Comparison of ENCODE assay signal across 18 mouse cellular contexts in genomic region chr17:35809395-35809794, GRCm38 (mm10).
"Had no signal": no experiment of that assay in that cellular context is flagged by ENCODE, and none has a peak within 500 bp of the region (broad histone marks: within the 10 kb centered on the region; RNA-seq: fewer than 3 reads in every experiment).

No protein-coding gene starts in this region.

- H3K27ac ChIP-seq: macrophage; midbrain, embryonic 13.5 days; midbrain, embryonic 15.5 days; neural tube, embryonic 12.5 days had no signal

- H3K9ac ChIP-seq: lung, embryonic 14.5 days; midbrain, embryonic 13.5 days; midbrain, embryonic 15.5 days; neural tube, embryonic 12.5 days had no signal

- H3K27me3 ChIP-seq: midbrain, embryonic 13.5 days; midbrain, embryonic 15.5 days; neural tube, embryonic 12.5 days had no signal

- H3K4me2 ChIP-seq: lung, embryonic 14.5 days; midbrain, embryonic 11.5 days; midbrain, embryonic 13.5 days; midbrain, embryonic 15.5 days; neural tube, embryonic 12.5 days had no signal

- H3K9me3 ChIP-seq: megakaryocyte, embryonic 14.5 days; midbrain, embryonic 13.5 days; midbrain, embryonic 15.5 days; neural tube, embryonic 12.5 days had no signal

- H3K4me3 ChIP-seq: megakaryocyte, embryonic 14.5 days; midbrain, embryonic 13.5 days; midbrain, embryonic 15.5 days; neural tube, embryonic 12.5 days had no signal

- H3K36me3 ChIP-seq: midbrain, embryonic 13.5 days; midbrain, embryonic 15.5 days; neural tube, embryonic 12.5 days had no signal

- ATAC-seq: midbrain, embryonic 13.5 days; midbrain, embryonic 15.5 days had no signal

- H3K4me1 ChIP-seq: midbrain, embryonic 13.5 days; midbrain, embryonic 15.5 days; neural tube, embryonic 12.5 days had no signal

- DNase-seq: lung, adult 18-20 months; lung, embryonic 14.5 days; lung, postnatal 10 days; lung, postnatal 36 days; retina, postnatal 1 day; right cerebral cortex, adult 18-20 months; right cerebral cortex, postnatal 25 days; right cerebral cortex, postnatal 4 days; spleen, adult 18-20 months; thymus, adult 18-20 months; thymus, postnatal 14 days; thymus, postnatal 36 days had no signal
